Mouse (Mus musculus): ENCODE results near the gene Aoc3.
"Not testable (repeated sequence)": the region's sequence is repeated elsewhere in the genome, so short reads cannot be mapped to it uniquely, and the experiment has no call there.

Aoc3 gene

DNA sequence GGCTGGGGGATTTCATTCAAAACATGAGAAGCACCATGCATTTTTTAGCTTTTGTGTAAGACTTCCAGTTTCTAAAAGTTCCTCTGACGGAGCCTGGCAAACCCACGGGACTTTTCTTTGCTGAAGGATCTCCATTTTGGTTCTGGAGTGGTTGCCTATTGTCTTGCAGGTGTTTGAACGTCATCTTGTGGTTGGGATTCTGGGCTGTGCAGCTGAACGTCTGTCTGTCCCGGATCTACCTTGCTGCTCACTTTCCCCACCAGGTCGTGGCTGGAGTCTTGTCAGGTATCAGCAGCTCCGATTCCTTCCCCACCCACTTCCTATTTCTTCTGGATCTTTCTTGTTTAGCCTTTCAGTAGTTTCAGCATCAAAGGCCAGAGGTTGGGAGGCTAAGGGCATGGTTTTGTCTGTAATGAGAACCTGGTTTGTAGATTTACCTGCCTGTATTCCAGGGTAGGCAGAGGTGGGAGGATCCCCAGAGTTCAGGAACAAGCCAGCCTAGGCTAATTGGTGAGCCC is 44.1 kb downstream of the Aoc3 start:
- DNase-seq (ENCODE audit: low spot score), result no peak

DNA sequence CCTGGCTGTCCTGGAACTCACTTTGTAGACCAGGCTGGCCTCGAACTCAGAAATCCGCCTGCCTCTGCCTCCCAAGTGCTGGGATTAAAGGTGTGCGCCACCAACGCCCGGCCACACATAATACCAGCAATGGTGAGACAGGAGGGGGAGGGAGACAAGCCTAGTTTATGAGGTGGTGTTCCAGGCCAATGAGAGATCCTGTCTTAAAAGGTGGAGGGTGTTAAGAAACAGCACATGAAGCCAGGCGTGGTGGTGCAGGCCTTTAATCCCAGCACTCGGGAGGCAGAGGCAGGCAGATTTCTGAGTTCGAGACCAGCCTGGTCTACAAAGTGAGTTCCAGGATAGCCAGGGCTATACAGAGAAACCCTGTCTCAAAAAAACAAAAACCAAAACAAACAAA is 47.8 kb downstream of the Aoc3 start:
- not testable (repeated sequence) for DNase-seq (ENCODE audit: low spot score)

DNA sequence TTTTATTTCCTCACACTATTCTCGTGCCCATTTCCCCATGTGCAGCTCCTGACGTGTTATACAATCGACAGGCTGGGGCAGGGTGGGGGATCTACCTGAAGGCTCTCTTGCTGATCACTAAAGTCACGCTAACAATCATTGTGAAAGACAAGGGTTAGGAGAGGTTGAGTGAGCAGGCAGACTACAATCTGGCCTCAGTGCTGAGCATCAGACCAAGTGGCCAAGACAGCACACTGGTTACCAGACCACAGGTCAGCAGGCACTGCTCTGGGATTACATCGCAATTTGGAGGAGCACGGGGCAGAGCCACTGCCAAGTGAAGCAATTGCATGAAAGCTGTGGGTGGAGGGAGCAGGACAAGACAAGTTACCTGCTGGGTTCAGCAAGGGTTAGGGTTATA is 48.5 kb downstream of the Aoc3 start:
- no peak for DNase-seq (ENCODE audit: low spot score)

DNA sequence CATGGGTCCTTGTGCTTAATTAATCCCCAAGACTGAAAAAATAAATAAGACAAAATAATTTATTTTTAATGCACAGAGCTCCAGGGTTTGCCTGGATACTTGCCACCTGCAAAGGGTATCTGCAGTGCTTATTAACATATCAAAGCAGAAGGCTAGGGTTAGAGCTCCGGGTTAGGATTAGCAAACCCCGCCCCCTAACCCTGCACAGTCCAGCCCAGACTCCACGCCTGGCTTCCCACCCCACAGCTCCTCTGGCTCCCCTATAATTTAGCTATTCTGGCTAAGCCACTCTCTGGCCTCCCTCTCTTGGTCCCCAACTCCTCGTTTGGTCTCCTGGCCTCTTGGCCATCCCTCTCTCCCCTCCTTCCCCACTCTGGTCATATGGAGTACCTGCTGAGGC is 51.4 kb downstream of the Aoc3 start:
- no peak for DNase-seq (ENCODE audit: low spot score)
